Mouse (Mus musculus) liver, embryonic 12.5 days (tissue): ENCODE measurements around the gene Vmn2r88. TPM values are rescaled to one million over a fixed set of nuclear protein-coding genes. Genes with fewer than 3 reads are reported as not detected.

Source experiments
- polyA plus RNA-seq: library from polyadenylated mRNA; unstranded; fragments of >200 nt; fragmentation: Nextera tagmentation; extraction: Ambion mirVana; gene quantifications from 2 replicates; pipeline ENCODE4 v1.2.1, GENCODE M21; 2016

Vmn2r88 gene
- polyA plus RNA-seq, 1 experiment from 2014 or later = not detected

Other genes starting within 250 kb of the Vmn2r88 start
- gene Rnase2b, start 248.6 kb upstream of the Vmn2r88 start, polyA plus RNA-seq = not detected in 2 replicates
- gene Ang2, start 211.7 kb upstream of the Vmn2r88 start, polyA plus RNA-seq = not detected in 2 replicates
- not detected in 2 replicates for gene Ear14, start 207.4 kb upstream of the Vmn2r88 start, polyA plus RNA-seq
- not detected in 2 replicates for gene Rnase2a, start 154.7 kb upstream of the Vmn2r88 start, polyA plus RNA-seq
- not detected in 2 replicates for gene Gm7247, start 49.1 kb upstream of the Vmn2r88 start, polyA plus RNA-seq
- gene Vmn2r89, start 41.0 kb downstream of the Vmn2r88 start, polyA plus RNA-seq = not detected in 2 replicates
- 0.13 TPM in 1 of 2 replicates, not detected in the other for gene Gm5622, start 142.0 kb downstream of the Vmn2r88 start, polyA plus RNA-seq
- gene Gm17175, start 163.2 kb downstream of the Vmn2r88 start, polyA plus RNA-seq = not detected in 2 replicates
- not detected in 2 replicates for gene Gm17174, start 181.3 kb downstream of the Vmn2r88 start, polyA plus RNA-seq
- gene Gm17078, start 200.5 kb downstream of the Vmn2r88 start, polyA plus RNA-seq = not detected in 2 replicates
- not detected in 2 replicates for gene Gm4181, start 224.8 kb downstream of the Vmn2r88 start, polyA plus RNA-seq